Mouse (Mus musculus) splenic B cell, adult 2 months (primary cell): ENCODE results near the gene Zbtb26.

Experiments used
- DNase-seq: peaks from one replicate; pipeline ENCODE4 v3.0.0-alpha.2; 2011; ENCODE audit warnings: low read depth, low spot score
- H3K27me3 ChIP-seq: 2 replicates; pipeline ENCODE4 v1.6.1; 2012; ENCODE audit warnings: mild to moderate bottlenecking, low read length, moderate library complexity, mixed read lengths; ENCODE audit not compliant: control insufficient read depth, poor library complexity, insufficient read depth, severe bottlenecking
- H3K36me3 ChIP-seq: 2 replicates; pipeline ENCODE4 v1.6.1; 2012; ENCODE audit warnings: mild to moderate bottlenecking, low read length, moderate library complexity, mixed read lengths; ENCODE audit not compliant: control insufficient read depth, poor library complexity, insufficient read depth, severe bottlenecking

Zbtb26 gene

GRCm38 (mm10) chr2:37442611-37443591 lies at the start of gene Zbtb26, which contains the start of the genes Zbtb6 and Rabgap1:
Zbtb26 (minus strand) TSS chr2:37443135.
Zbtb6 (minus strand) TSS chr2:37443171.
Rabgap1 (plus strand) TSS chr2:37443279.
- peak; percentile 93 for DNase-seq
- H3K36me3 ChIP-seq, result no peaks in the 10 kb centered on the region
- no peaks in the 10 kb centered on the region for H3K27me3 ChIP-seq

GRCm38 (mm10) chr2:37488956-37489355 lies 46.0 kb upstream of the Zbtb26 start:
- Histone ChIP-seq H3K27me3 (no peaks in the 10 kb centered on the region), H3K36me3 (peaks cover 6% of the 10 kb centered on the region)
- no peak for DNase-seq

- DNase-seq, result no peak
- H3K27me3 ChIP-seq, result no peaks in the 10 kb centered on the region
- peaks cover 7% of the 10 kb centered on the region for H3K36me3 ChIP-seq
Measured at GRCm38 (mm10) chr2:37486408-37486807, 43.5 kb upstream of the Zbtb26 start.

- H3K27me3 ChIP-seq, result no peaks in the 10 kb centered on the region
- peak; percentile 71 for DNase-seq
- peaks cover 7% of the 10 kb centered on the region for H3K36me3 ChIP-seq
Measured at GRCm38 (mm10) chr2:37485370-37485769, 42.4 kb upstream of the Zbtb26 start.

- Histone ChIP-seq H3K27me3 (no peaks in the 10 kb centered on the region), H3K36me3 (peaks cover 7% of the 10 kb centered on the region)
- peak; percentile 13 for DNase-seq
Measured at GRCm38 (mm10) chr2:37484165-37484564, 41.2 kb upstream of the Zbtb26 start.

- H3K36me3 ChIP-seq, result peaks cover 6% of the 10 kb centered on the region
- H3K27me3 ChIP-seq, result no peaks in the 10 kb centered on the region
- DNase-seq, result no peak
Measured at GRCm38 (mm10) chr2:37480039-37480438, 37.1 kb upstream of the Zbtb26 start.

- Histone ChIP-seq H3K27me3 (no peaks in the 10 kb centered on the region), H3K36me3 (peaks cover 6% of the 10 kb centered on the region)
- no peak for DNase-seq
Measured at GRCm38 (mm10) chr2:37479559-37479958, 36.6 kb upstream of the Zbtb26 start.

- H3K27me3 ChIP-seq, result no peaks in the 10 kb centered on the region
- DNase-seq, result no peak
- peaks cover 3% of the 10 kb centered on the region; the same call in 1 of the 2 replicates for H3K36me3 ChIP-seq
Measured at GRCm38 (mm10) chr2:37466266-37466665, 23.3 kb upstream of the Zbtb26 start.

GRCm38 (mm10) chr2:37460707-37461106 lies 17.8 kb upstream of the Zbtb26 start:
- Histone ChIP-seq H3K27me3 (no peaks in the 10 kb centered on the region), H3K36me3 (no peaks in the 10 kb centered on the region)
- DNase-seq, result no peak

GRCm38 (mm10) chr2:37452376-37452760 lies 9.4 kb upstream of the Zbtb26 start:
- Histone ChIP-seq H3K36me3 (0 out of 2 replicates have a peak, but pooled peaks cover 2% of the 10 kb centered on the region), H3K27me3 (no peaks in the 10 kb centered on the region)
- DNase-seq, result no peak

GRCm38 (mm10) chr2:37451667-37452375 lies 8.9 kb upstream of the Zbtb26 start:
- Histone ChIP-seq H3K27me3 (no peaks in the 10 kb centered on the region), H3K36me3 (0 out of 2 replicates have a peak, but pooled peaks cover 2% of the 10 kb centered on the region)
- peak; percentile 96 for DNase-seq

GRCm38 (mm10) chr2:37431609-37432008 lies 11.3 kb downstream of the Zbtb26 start:
- H3K27me3 ChIP-seq, result no peaks in the 10 kb centered on the region
- DNase-seq, result no peak
- no peaks in the 10 kb centered on the region; the same call in 1 of the 2 replicates for H3K36me3 ChIP-seq

GRCm38 (mm10) chr2:37430593-37431464 lies 12.1 kb downstream of the Zbtb26 start:
- no peaks in the 10 kb centered on the region; the same call in 1 of the 2 replicates for H3K36me3 ChIP-seq
- peak; percentile 91 for DNase-seq
- no peaks in the 10 kb centered on the region for H3K27me3 ChIP-seq

GRCm38 (mm10) chr2:37423671-37424070 lies 19.3 kb downstream of the Zbtb26 start:
- DNase-seq, result peak; percentile 59
- no peaks in the 10 kb centered on the region for H3K36me3 ChIP-seq
- H3K27me3 ChIP-seq, result no peaks in the 10 kb centered on the region
